Mouse (Mus musculus): Measurements from ENCODE around the gene Lyve1. TPM values are rescaled to one million over a fixed set of nuclear protein-coding genes. Genes with fewer than 3 reads are reported as not detected.
"Not testable (repeated sequence)": the region's sequence is repeated elsewhere in the genome, so short reads cannot be mapped to it uniquely, and the experiment has no call there.

The Lyve1 gene
- polyA plus RNA-seq (2017; shearing (Covaris generic)): not detected

DNA sequence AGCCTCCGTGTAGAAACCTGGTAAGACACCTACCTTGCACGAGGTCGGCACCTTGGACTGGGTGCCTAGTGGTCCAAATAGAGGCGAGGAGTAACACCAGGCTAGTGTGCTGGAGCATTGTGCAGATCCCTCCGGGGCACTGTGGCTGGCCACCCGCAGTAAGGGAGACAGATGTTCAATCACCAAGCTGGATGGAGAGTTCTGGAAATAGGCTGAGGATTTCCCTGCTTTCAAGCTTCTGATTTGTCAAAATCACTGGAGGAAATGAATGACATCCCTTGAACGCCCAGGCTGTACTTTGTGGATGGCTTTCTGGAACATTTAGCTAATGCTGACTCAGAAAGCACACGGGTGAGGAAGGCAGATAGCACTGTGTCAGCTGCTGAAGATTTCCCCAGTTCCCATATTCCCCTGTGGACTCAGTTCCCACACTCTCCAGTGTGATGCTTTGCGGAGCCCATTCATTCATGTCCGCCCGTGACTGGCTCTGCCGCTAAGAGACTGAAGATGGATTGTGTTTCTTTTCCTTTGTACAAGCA, at the start of gene Lyve1:
TSS of gene Lyve1 (minus strand) at position 489 of the 539 bp plus-strand sequence.
- no peak for ATAC-seq

DNA sequence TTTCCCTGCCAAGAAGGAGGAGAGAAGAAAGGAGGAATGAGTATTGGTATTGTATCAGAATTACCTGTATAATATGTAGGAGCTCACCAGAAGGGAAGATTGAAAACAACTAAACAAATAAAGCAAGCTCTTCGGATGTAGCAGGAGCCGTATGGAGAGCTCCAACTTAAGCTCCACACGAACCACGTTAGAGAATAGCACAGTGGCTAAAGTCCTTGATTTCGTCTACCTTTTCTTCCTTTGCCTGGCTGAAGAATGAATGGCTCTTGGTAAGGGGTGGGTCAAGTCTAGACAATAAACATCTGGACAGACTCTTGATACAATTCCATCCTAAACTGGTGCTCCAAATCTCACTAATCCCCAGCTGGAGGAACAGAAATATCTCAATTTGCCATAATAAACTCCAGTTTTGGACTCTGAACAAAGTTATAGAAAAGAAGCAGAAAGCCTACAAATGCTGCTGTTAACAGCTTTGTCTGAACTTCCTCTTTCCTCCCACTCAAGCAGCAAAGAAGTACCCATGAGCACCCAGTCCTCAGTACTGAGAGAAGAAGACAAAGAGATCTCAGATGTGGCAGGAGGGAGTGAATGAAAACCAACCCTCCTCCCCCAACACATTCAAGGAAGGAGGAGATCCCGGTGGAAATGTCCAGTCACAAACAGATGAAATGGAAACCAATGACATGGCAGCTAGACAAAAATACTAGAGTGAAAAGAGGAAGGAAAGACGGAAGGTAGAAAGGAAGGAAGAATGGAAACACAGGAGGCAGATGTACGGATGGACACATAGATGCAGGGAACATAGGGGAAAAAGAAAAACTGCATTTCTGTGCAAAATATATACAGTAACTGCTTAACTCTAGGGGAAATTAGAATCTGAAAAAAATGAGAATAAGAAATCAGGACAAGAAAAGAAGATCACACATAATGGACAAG, 45.4 kb upstream of the Lyve1 start:
- no peak for ATAC-seq

DNA sequence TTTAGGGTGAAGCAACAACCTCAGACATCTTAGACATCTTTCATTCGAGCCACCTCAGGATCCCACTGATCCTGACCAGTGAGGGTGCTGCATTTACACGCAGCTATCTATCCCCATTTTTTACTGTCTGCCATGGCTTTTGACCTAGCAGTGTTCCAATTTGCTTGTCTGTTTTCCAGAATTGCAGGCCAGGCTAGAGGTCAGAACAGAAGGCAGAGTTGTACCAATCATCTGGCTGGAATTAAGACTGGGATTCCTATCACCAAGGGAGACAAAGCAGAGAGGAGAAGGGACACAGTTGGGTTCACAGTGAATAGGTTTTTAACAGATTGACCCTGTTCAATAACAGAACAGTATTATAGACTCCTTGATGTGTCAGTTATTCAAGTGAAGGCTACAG, 43.5 kb upstream of the Lyve1 start:
- no peak for ATAC-seq

DNA sequence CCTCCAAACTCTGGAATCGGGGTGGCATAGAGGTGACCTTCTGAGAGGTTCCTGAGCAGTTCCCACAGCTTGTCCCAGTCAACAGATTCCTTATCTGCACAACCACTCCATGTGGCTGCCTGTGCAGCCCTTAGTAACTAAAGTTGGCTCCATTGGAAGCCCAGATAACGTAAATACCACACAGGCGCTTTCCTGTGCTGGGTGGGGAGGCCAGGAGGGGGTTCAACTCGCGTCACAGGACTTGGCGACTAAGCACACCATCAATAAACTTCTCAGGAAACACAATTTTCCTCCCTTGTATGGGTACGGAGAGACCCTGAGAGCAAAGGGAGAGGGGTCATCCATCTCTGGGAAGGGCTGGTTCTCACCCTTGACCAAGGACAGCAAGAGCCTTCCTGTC, 40.2 kb upstream of the Lyve1 start:
- no peak for ATAC-seq

DNA sequence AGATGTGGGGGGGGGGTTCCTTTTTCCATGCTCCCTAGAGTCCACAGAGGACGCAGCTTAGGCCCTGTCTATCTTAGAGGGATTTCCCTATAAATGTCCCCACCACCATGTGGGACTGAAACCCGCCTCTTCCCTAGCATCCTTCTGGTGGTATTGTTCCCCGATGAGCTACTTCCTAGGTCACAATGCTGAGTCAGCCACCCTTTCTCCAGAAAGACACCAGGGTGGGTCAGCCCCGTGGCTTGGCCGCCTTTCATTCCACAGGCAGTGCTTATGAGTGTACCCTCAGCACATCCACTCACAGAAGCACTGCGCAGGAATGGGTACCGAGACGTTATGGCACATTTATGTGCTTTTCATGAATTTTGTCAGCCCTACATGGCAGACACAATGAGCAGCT, 34.2 kb upstream of the Lyve1 start:
- no peak for ATAC-seq

DNA sequence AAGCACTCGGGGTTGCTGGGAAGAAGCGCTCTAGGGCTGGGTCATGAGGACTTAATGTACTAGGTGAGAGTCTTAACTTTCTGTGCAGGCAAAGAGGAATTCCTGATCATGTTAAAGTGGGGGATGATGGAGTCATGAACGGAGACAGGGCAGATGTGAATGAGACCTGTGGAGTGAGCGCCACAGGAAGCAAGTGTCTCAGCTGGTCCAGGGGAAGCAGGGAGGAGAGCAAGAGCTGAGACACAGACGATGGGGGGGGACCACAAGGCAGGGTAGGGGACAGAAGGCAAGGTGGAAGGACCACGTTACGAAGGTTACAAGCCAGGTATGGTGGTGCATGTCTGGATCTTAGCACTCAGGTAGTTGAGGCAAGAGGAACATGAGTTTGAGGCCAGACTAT, 33.4 kb upstream of the Lyve1 start:
- ATAC-seq: no peak

DNA sequence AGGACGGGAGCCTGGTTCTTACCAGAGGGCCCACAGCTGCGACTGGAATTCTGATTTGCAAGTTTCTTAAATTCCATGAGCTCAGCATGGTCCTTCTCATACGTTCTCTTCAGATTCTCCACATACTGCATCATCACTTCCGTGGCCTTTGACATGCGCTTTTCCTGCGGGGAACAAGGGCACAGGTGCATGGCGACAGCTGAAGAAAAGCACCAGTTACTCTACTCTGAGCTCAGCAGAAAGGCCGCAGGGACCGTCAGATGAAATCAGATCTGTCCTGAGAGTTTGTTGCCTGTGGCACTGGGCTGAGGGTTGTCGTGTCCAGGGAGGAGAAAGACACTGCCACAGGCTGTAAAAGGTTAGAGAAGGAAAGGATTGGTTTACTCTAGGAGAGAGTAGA, 32.7 kb upstream of the Lyve1 start:
- ATAC-seq: not testable (repeated sequence)

DNA sequence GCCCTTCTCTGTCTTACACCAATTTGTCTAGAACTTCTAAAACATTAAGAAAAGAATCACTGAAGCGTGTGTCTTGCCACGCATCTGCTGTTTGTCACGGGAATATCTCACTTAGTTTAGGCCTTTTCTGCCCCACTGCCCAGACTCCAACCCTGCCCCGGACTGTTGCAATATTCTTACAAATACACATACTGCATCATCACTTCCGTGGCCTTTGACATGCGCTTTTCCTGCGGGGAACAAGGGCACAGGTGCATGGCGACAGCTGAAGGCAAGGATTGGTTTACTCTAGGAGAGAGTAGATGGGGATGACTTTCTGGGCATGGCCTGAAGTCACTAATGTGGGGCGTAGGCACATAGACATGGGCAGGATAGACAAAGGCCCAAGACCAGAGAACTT, 31.6 kb upstream of the Lyve1 start:
- no peak for ATAC-seq

DNA sequence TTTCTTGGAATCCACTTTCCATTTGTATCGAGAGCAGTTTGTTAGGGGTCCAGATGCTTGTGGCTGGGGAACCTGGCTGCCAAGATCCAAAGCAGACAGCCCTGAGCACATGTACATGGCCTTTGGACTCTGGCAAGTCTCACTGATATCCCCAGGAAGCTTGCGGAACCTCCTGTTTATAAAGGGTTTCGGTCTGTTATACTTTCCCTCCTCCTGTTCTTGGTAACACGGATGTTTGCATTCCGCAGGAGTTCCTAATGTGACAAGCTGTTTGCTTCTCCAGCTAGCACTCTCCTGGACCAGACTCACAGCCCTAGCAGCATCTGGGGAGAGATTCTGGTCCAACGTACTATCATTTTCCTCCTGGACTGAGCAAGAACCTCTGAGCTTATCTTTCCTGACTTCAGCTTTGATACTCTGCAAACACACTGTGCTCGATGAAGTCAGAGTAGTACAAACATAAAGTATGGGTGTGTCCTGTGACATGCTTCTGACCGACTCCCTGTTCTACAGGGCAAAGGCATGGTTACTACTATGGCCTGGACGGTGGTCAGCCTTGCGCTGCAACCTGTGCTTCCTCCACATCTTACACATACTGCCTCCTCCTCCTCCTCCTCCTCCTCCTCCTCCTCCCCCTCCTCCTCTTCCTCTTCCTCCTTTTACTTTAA, 31.0 kb upstream of the Lyve1 start:
- ATAC-seq: no peak

DNA sequence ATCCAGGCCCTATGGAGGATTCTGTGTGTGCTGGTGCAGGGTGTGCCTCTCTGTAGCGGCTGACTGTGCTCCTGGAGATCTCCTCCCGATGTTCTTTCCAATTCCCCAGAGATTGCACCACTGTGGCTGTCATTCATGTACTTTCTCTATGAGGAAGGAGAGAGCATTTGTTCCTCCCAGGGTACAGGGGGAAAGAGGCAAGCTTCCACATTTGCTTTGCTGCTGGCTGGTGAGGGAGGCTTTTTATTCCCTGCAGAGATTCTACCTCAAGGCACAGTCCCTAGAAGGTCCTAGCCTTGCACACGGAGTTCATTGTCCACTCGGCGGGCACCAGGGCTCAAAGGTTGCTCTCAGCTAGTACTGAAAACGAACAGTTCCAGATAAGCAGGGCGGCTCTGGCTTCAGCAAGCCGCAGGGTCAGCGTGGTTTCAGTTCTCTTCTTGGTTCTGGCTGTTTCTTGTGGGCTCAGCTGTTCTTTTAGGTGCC, 28.5 kb upstream of the Lyve1 start:
- no peak for ATAC-seq

DNA sequence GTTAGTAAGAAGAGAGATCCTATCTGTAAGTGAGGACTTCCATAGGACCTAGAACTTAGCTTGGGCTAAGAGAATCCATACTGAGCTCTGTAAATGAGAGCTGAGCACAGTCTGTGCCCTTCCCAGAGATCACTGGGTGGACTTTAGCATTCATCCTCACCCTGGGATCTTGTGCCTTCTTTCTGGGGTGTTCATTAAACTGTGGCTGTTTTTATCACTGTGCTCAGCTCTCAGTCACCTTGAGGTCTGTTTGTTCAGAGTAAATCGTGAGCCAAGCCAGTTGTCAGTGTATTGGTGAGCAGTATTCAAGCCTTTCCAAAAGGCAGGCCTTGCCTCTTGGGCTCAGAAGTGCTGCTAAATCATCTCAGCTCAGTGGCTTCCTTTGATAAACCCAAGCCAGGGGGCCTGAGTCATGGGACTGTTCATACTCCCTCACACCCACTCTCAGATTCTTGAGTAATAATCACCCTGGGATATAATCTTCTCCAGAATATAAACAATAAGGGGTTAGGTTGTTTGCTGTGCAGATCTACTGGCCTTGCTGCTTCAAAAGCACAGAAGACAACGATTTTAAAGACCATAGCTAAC, 18.8 kb upstream of the Lyve1 start:
- ATAC-seq: no peak

DNA sequence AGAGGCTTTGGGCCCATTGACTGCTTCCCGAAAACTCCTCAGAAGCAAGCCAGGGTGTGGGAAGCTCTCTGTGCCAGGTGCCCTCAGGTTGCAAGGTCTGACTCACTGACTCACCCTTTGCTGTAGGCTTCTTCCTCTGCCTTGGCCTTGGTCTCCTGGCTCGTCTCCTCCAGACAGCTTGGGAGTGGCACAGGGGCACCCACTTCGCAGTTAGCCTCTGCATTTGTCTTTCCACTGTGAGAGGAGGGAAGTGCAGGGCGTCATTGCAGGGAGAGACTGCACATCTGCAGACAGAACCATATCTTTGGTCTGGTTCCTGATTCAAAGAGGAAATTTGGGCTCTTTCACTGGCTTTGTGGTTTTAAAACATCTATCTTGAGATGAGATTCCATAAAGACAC, 15.0 kb upstream of the Lyve1 start:
- ATAC-seq: no peak

DNA sequence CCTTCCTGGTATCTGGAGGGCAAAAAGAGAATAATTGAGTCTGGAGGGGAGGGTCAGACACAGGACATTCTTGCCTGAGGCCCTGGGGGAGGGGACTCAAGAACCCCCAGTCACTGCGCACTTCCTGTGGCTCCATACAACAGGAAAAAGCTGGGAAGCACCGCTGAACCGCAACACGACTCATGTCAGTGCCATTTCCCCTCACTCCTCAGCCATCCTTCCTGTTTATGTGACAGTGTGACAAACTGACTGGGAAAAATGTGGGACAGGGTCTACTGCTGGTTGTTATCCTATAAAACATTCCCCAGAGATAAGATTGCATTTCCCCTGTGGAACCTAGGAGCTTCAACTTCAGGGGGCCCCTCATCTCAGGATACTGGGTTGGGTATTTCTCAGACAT, 13.9 kb upstream of the Lyve1 start:
- no peak for ATAC-seq

DNA sequence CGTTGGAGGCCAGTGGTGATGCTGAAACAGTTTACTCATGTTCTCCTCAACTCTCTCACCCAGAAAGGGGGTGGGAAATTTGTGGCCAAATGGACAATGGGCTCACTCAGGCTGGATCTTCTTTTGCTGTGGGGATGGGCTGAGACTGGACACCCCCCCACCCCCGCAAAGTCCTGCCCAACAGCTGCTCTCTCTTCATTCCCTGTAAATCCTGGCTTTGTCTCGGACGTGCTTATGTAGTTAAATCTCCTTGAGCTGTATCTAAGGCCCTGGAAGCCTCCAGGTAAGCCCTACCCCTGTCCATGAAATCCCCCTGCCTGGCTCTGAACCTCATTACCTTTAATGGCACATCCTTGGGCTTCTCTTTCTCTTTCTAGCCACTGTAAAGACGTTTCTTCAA, 5.8 kb upstream of the Lyve1 start:
- no peak for ATAC-seq

DNA sequence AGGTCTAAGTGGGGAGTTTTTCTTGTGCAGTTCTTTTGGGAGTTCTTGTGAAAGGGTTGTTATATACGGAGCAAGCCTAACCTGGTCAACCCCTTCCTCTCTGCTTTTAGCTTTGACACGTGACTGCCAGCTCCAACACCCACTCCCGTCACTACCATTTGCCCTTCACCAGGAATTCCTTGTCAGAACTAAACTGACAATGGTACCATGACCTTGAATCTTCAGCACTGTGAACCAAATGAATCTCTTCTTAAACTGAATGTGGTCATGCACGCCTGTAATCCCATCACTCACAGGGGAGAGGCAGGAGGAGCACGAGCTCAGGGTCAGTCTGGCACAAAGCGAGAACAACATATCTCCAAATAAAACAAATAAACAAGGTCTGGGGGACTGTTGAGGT, 4.1 kb upstream of the Lyve1 start:
- ATAC-seq: no peak

DNA sequence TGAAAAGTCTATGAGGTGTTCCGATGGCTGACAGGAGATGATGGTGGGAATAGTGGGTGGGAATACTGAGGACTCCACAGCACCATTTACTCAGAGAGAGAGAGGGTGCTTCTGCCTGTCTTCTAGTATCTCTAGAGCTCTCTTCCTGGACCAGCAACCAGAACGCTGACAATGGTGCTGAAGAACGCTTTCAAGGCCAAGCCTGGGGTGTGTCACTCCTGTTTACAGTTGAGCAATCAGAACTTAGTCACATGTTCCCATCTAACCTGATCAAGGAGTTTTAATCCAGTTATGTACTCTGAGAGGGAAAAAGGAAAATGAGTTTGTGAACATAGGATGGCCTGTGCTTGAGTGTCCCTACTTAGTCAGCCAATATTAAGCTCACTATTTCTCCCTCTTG, 3.0 kb upstream of the Lyve1 start:
- ATAC-seq: no peak

DNA sequence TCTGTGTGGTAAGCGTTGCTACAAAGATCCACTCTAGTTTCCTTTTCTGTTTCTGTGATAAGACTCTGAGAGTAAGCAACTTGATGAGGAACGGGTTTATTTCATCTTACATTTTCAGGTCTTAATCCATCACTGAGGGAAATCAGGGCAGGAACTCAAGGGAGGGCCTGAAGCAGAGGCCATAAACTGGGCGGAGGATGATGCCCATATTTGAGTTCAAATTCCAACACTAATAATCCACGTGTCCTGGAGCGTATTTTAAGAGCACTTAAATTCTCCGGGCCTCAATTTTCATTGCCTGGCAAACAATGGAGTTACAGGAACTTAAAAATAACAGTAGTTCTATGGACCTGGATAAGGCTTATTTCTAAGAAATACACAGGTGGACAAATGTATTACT, 2.5 kb upstream of the Lyve1 start:
- no peak for ATAC-seq

DNA sequence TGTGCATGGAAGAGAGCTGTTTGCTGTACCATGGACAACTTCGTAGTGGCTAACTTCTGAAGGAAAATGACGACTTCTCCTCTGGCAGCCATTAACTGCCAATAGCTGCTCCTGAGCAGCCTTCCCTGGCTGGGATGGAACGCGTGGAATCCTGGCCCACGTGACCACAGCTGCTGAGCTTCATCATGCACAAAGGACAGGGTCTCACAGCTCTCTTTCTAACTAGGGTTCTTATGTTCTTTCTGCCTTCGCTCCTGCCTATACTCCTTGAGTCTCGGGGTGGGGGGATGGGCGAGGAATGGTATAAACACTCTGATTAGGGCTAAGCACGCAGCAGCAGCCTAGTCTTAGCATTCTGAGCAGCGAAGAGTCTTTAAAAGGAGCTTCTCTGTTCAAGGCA, 2.0 kb upstream of the Lyve1 start:
- ATAC-seq: no peak

DNA sequence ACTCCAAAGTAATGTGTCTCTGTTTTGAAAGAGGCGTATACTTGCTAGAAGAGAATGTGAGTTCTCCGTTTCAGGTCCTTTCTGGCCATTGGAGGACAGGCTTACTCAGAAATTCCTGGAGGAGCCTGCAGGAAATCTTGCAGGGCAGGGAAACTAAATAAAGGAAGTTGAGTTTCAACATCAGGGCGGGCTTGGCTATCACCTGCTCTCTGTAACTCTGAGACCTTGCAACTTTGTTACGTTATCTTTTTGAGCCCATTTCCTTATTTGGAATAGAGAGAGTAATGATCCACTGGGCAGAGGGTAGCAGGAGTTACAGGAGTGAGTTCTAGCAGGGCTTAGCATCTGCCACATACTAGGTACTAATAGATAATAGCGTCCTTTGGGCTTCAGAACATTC, 2.9 kb downstream of the Lyve1 start:
- no peak for ATAC-seq

DNA sequence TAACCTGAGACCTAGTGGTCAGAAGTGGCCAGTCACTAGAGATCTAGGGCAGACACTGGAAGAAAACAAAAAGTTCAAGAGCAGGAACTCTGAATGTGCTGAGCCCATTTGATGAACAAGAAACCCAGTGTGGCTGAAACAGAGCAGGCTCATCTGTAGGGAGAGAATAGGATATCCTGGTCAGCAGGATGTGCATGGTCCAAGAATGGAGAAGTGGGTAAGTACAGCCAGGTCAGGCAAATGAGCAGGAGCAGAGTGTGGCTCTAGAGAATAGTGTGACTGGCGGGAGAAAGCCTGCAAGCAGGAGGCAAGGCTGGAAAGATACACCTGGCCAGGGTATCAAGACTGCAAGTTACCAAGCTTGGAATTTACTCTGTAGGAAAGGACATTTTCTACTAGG, 7.4 kb downstream of the Lyve1 start:
- ATAC-seq: no peak

DNA sequence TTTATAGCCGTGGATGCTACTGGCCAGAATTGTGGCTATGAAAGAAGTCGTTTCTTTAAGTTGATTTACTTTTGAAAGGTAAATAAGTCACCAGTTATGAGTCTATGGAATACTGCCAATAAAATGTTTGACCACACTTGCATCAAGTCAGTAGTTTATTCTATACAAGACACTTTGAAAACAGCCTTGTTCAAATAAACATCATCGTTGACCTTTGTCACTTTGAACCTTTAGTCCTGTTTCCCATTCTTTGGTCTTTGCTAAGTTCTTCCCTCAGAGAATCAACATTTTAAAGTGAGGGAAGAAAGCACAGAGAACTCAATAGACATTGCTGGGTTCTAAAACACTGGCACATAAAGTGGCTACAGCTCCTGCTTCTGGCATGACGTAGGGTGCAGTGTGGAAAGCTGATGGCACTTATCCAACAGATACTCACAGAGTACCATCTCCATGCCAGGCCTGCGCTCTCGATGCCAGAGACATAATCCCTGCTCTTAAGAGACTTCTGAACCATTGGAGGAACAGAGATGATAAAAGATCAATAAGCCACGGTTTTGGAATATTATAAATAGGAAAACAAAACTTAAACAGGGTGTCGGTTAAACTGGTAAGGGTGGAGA, 8.0 kb downstream of the Lyve1 start:
- ATAC-seq: no peak

DNA sequence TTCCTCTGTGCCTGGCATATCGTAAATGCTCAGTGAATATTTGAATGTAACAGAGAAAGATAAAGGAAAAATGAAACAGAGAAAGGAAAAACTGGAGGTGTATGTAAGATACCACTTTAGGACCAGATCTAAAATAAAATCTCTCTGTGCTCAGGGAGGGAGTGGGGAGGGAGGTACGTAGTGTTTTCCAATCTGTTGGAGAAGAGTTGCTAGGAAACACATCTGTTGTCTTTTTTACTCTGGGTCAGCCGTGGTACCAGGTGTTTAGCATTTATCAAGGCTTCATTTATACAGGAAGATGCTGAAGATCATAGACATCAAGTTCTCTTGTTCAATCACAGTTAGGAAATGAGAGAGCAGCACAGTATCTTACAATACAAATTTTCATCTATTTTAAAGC, 8.5 kb downstream of the Lyve1 start:
- ATAC-seq: no peak

DNA sequence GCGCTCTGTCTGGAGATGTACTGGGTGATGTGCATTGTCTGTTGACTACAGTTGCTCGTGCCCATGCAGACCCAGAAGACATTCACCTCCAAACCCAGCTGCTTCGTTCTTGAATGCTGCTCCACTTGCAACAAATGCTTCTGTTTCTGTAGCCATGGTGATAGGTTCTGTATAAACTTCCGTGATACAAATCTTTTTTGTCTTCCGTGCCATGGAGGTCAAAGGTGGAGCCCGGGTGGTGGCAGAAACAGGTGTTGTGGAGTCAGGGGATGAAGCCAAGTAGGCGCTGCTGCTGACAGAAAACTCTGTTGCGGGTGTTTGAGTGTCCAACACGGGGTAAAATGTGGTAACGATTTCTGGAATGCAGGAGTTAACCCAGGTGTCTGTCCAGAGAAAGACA, 9.4 kb downstream of the Lyve1 start:
- no peak for ATAC-seq

All from activated CD4-positive, CD25-positive, alpha-beta regulatory T cell, adult 4 months (primary cell).